11 mouse cellular contexts compared by ENCODE assay signal in genomic region chr11:57836872-57837680, GRCm38 (mm10). TPM values are rescaled to one million over a fixed set of nuclear protein-coding genes. Genes with fewer than 3 reads are reported as not detected.
DNase-seq lines count a peak whose midpoint lies in the region; ATAC-seq and TF ChIP-seq lines count a peak whose summit lies in the region.
"Had no signal": no experiment of that assay in that cellular context is flagged by ENCODE, and none has a peak within 500 bp of the region (broad histone marks: within the 10 kb centered on the region; RNA-seq: fewer than 3 reads in every experiment).

No protein-coding gene starts in this region.

- DNase-seq in heart, postnatal 0 days (ENCODE audit: low spot score), result no peak
- no peak for DNase-seq in heart, adult 8-10 months (ENCODE audit: low spot score)
- peak; percentile 46 for DNase-seq in embryonic facial prominence, embryonic 10.5 days (ENCODE audit: low spot score)
- DNase-seq in limb, embryonic 11.5 days (ENCODE audit: low spot score), result peak; percentile 58
- no peak for DNase-seq in layer of hippocampus, adult 2 months (ENCODE audit: low spot score in 2 of 2)
- DNase-seq in Muller cell, postnatal 12 days (ENCODE audit: inconsistent ontology term), result no peak
- DNase-seq: kidney, postnatal 25 days had no signal

- no peak overlapping the region; the same call in 1 of the 2 replicates for H3K9ac ChIP-seq in heart, postnatal 0 days (replicated peaks; ENCODE audit: low read depth, low read length)
- H3K9ac ChIP-seq in limb, embryonic 11.5 days (ENCODE audit: low read length), result no peak overlapping the region
- H3K9ac ChIP-seq in neural tube, embryonic 12.5 days, result no peak overlapping the region
- H3K9ac ChIP-seq: liver, embryonic 14.5 days had no signal

- peak overlapping the region; percentile 22 for H3K4me3 ChIP-seq in heart, postnatal 0 days (ENCODE audit: low read depth, low read length)
- H3K4me3 ChIP-seq in embryonic facial prominence, embryonic 10.5 days, result peak overlapping the region; percentile 2; the same call in 1 of the 2 replicates
- H3K4me3 ChIP-seq in limb, embryonic 11.5 days (ENCODE audit: low read depth, low read length), result no peak overlapping the region; the same call in 1 of the 2 replicates
- H3K4me3 ChIP-seq in neural tube, embryonic 12.5 days, result peak overlapping the region; percentile 11; the same call in 1 of the 2 replicates
- H3K4me3 ChIP-seq in layer of hippocampus, adult 2 months, result no peak overlapping the region

- no peaks in the 10 kb centered on the region for H3K4me1 ChIP-seq in heart, postnatal 0 days (ENCODE audit: control insufficient read depth, insufficient read depth)
- H3K4me1 ChIP-seq in embryonic facial prominence, embryonic 10.5 days, result peaks cover 27% of the 10 kb centered on the region
- H3K4me1 ChIP-seq in limb, embryonic 11.5 days (ENCODE audit: control insufficient read depth, insufficient read depth, low read length), result peaks cover 30% of the 10 kb centered on the region
- H3K4me1 ChIP-seq in neural tube, embryonic 12.5 days, result peaks cover 17% of the 10 kb centered on the region

- no peak overlapping the region for H3K27ac ChIP-seq in heart, postnatal 0 days (ENCODE audit: low read depth)
- no peak overlapping the region for H3K27ac ChIP-seq in embryonic facial prominence, embryonic 10.5 days (replicated peaks)
- no peak overlapping the region for H3K27ac ChIP-seq in limb, embryonic 11.5 days (replicated peaks; ENCODE audit: low read depth, low read length)
- no peak overlapping the region for H3K27ac ChIP-seq in neural tube, embryonic 12.5 days
- H3K27ac ChIP-seq in layer of hippocampus, adult 2 months, result no peak overlapping the region
- H3K27ac ChIP-seq: liver, embryonic 14.5 days had no signal

- peak overlapping the region; percentile 42 for H3K4me2 ChIP-seq in heart, postnatal 0 days (ENCODE audit: low read depth, low read length)
- peak overlapping the region; percentile 28; the same call in 1 of the 2 replicates for H3K4me2 ChIP-seq in limb, embryonic 11.5 days (ENCODE audit: low read depth, severe bottlenecking)
- H3K4me2 ChIP-seq in neural tube, embryonic 12.5 days (replicated peaks), result peak overlapping the region; percentile 47

- no peak for ATAC-seq in heart, postnatal 0 days (ENCODE audit: insufficient read depth, low read depth)
- ATAC-seq in limb, embryonic 11.5 days (ENCODE audit: insufficient number of reproducible peaks, low FRiP score, low TSS enrichment, low read depth), result peak; percentile 20; the same call in 1 of the 2 replicates
- peak; percentile 33; the same call in 1 of the 2 replicates for ATAC-seq in neural tube, embryonic 12.5 days (ENCODE audit: low FRiP score, low read depth)
- ATAC-seq in inflammation-experienced regulatory T-cells, adult 6 months, result no peak

- WGBS in heart, postnatal 0 days, result 6% methylated on average over 38 of the region's 38 CpGs
- under 1% methylated on average over 38 of the region's 38 CpGs for WGBS in embryonic facial prominence, embryonic 10.5 days
- WGBS in limb, embryonic 11.5 days, result under 1% methylated on average over 38 of the region's 38 CpGs
- WGBS in neural tube, embryonic 12.5 days, result under 1% methylated on average over 38 of the region's 38 CpGs

- no peak for TF ChIP-seq CTCF in heart, postnatal 0 days (IDR thresholded peaks at IDR 0.05; ENCODE audit: low read depth)
- no peak for TF ChIP-seq CTCF in layer of hippocampus, adult 2 months (conservative IDR thresholded peaks at IDR 0.05)

- no peaks in the 10 kb centered on the region for H3K36me3 ChIP-seq in heart, postnatal 0 days (replicated peaks; ENCODE audit: control insufficient read depth, insufficient read depth, low read length)
- H3K36me3 ChIP-seq in embryonic facial prominence, embryonic 10.5 days (replicated peaks), result no peaks in the 10 kb centered on the region
- no peaks in the 10 kb centered on the region for H3K36me3 ChIP-seq in limb, embryonic 11.5 days (ENCODE audit: control insufficient read depth, insufficient read depth, low read length)
- no peaks in the 10 kb centered on the region for H3K36me3 ChIP-seq in neural tube, embryonic 12.5 days

- no peak for TF ChIP-seq EP300 in heart, postnatal 0 days (IDR thresholded peaks at IDR 0.05; ENCODE audit: low read depth)

- no peaks in the 10 kb centered on the region for H3K9me3 ChIP-seq in heart, postnatal 0 days (replicated peaks; ENCODE audit: control insufficient read depth, low read length)
- no peaks in the 10 kb centered on the region for H3K9me3 ChIP-seq in embryonic facial prominence, embryonic 10.5 days
- no peaks in the 10 kb centered on the region for H3K9me3 ChIP-seq in limb, embryonic 11.5 days (ENCODE audit: control insufficient read depth, low read length)
- no peaks in the 10 kb centered on the region for H3K9me3 ChIP-seq in neural tube, embryonic 12.5 days

- H3K27me3 ChIP-seq in heart, postnatal 0 days (ENCODE audit: control insufficient read depth, insufficient read depth, low read length), result peaks cover 92% of the 10 kb centered on the region
- H3K27me3 ChIP-seq in embryonic facial prominence, embryonic 10.5 days (replicated peaks; ENCODE audit: low read depth, poor library complexity, severe bottlenecking), result peaks cover 100% of the 10 kb centered on the region
- peaks cover 79% of the 10 kb centered on the region for H3K27me3 ChIP-seq in limb, embryonic 11.5 days (ENCODE audit: control insufficient read depth, insufficient read depth, low read length)
- peaks cover 100% of the 10 kb centered on the region for H3K27me3 ChIP-seq in neural tube, embryonic 12.5 days (replicated peaks)

RNA-seq across cellular contexts. Expression of gene Hand1, which starts 4.5 kb away (rescaled TPM):
- 2.0 TPM in 1 of 2 replicates, not detected in the other for total RNA-seq in heart, postnatal 0 days (2014; rRNA removed; ENCODE audit: low replicate concordance)
- polyA plus RNA-seq in heart, postnatal 0 days (2015; fragmentation: Nextera tagmentation; extraction: Ambion mirVana), result 2.7 and 3.3 TPM in 2 replicates
- not detected for total RNA-seq in heart, adult 8-10 months (2022)
- 21.3 and 50.0 TPM in 2 replicates for polyA plus RNA-seq in embryonic facial prominence, embryonic 10.5 days (2016; fragmentation: Nextera tagmentation; extraction: Ambion mirVana)
- polyA plus RNA-seq in limb, embryonic 11.5 days (2014; fragmentation: Nextera tagmentation; extraction: Ambion mirVana), result 2.6 and 3.0 TPM in 2 replicates
- 0.20 TPM in 2 replicates for polyA plus RNA-seq in neural tube, embryonic 12.5 days (2016; fragmentation: Nextera tagmentation; extraction: Ambion mirVana)
- not detected for polyA plus RNA-seq in inflammation-experienced regulatory T-cells, adult 6 months (2017; shearing (Covaris generic))
- not detected for total RNA-seq in layer of hippocampus, adult 2 months (2021)
- total RNA-seq: gastrocnemius, adult 8-10 months had no signal

RNA-seq across cellular contexts. Expression of gene Sap30l, which starts 35.6 kb away (rescaled TPM):
- total RNA-seq in heart, postnatal 0 days (2014; rRNA removed; ENCODE audit: low replicate concordance), result 16.8 and 28.7 TPM in 2 replicates
- polyA plus RNA-seq in heart, postnatal 0 days (2015; fragmentation: Nextera tagmentation; extraction: Ambion mirVana), result 8.2 and 8.3 TPM in 2 replicates
- total RNA-seq in heart, adult 8-10 months (2022), result 10 to 100 TPM; 50.1 to 53.8 (median 51.2) TPM
- polyA plus RNA-seq in embryonic facial prominence, embryonic 10.5 days (2016; fragmentation: Nextera tagmentation; extraction: Ambion mirVana), result 12.3 and 13.2 TPM in 2 replicates
- 14.1 and 15.2 TPM in 2 replicates for polyA plus RNA-seq in limb, embryonic 11.5 days (2014; fragmentation: Nextera tagmentation; extraction: Ambion mirVana)
- 18.6 and 22.2 TPM in 2 replicates for polyA plus RNA-seq in neural tube, embryonic 12.5 days (2016; fragmentation: Nextera tagmentation; extraction: Ambion mirVana)
- 1 to 10 TPM; 4.9 to 6.9 (median 6.7) TPM for polyA plus RNA-seq in inflammation-experienced regulatory T-cells, adult 6 months (2017; shearing (Covaris generic))
- total RNA-seq in layer of hippocampus, adult 2 months (2021), result 10 to 100 TPM; 50.6 to 54.6 TPM

Comparison
In these comparisons a context has a peak if more than half of its experiments do, and no peak if none do; other contexts are left out.
1. ATAC-seq: peak in limb, embryonic 11.5 days (single experiment) and neural tube, embryonic 12.5 days (single experiment); none in heart, postnatal 0 days (single experiment) and inflammation-experienced regulatory T-cells, adult 6 months (single experiment).
2. DNase-seq: peak in embryonic facial prominence, embryonic 10.5 days (single experiment) and limb, embryonic 11.5 days (single experiment); none in heart, postnatal 0 days (single experiment), heart, adult 8-10 months (single experiment), layer of hippocampus, adult 2 months (0 of 2) and Muller cell, postnatal 12 days (single experiment).
3. H3K4me3 ChIP-seq: peak in heart, postnatal 0 days (single experiment), embryonic facial prominence, embryonic 10.5 days (single experiment) and neural tube, embryonic 12.5 days (single experiment); none in limb, embryonic 11.5 days (single experiment) and layer of hippocampus, adult 2 months (single experiment).
4. Peak in every context shown above with its lines, with median percentiles within 50 percentile points of each other: H3K4me2 ChIP-seq.